Mouse (Mus musculus) naive thymus-derived CD4-positive, alpha-beta T cell, adult 2 months (primary cell): ENCODE measurements around the gene Nup62.

Source experiments
- DNase-seq: peaks from one replicate; pipeline ENCODE4 v3.0.0-alpha.2; 2011; ENCODE audit warnings: low read depth

The Nup62 gene

DNA sequence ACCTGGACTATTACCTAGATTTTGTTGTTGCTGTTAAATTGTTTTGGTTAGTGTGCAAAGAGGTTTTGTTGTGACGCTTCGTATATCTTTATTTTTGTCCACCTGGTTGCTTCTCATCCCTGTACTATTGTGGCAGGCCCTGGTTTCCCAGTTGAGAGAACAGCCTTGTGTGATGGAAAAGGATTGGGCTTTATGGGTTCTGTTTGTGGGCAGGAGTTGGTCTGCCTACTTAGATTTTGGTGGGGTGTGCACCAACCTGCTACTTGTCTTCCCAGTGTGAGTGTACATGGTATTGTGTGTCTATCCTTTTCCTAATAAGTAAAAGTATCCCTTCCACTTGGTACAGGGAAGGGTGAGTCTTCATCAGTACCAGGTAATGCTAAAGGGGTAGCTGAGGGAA, 3.5 kb downstream of the Nup62 start:
- DNase-seq, result no peak

DNA sequence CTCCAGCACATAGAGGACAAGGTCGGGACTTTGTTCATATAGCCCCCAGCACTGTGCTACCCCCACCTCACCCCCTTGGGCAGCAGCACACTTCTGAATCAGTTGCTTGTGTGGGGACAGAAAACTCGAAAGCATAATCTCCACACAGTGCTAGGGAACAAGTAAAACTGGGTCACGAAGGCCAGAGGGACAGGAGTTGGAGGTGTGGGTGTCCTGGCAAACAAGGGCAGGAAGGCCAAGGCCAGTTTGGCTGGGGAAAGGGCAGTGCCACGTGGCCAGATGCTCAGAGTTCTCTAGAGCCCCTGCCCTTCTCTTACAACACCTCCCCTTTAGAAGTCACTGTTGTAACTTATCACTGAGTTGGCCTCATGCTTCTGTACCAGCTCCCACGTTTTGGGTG, 4.0 kb downstream of the Nup62 start:
- no peak for DNase-seq

DNA sequence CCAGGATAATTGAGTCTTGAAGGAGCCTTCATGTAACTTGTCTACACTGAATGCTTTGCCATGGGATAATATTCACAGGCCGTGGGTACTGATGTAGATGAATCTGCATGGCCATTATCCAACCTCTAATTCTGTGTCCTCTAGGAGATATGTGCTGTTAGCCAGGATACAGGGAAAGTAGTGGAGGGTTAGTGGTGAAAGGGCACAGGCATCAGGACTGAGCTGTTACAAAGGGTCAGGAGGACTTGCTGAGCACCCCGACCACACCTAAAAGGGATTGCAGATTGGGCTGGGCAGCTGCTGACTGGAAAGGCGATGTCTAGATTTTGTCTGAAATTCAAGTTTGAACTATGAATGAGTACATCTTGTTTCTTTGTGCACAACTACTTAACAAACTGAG, 4.6 kb downstream of the Nup62 start:
- no peak for DNase-seq

DNA sequence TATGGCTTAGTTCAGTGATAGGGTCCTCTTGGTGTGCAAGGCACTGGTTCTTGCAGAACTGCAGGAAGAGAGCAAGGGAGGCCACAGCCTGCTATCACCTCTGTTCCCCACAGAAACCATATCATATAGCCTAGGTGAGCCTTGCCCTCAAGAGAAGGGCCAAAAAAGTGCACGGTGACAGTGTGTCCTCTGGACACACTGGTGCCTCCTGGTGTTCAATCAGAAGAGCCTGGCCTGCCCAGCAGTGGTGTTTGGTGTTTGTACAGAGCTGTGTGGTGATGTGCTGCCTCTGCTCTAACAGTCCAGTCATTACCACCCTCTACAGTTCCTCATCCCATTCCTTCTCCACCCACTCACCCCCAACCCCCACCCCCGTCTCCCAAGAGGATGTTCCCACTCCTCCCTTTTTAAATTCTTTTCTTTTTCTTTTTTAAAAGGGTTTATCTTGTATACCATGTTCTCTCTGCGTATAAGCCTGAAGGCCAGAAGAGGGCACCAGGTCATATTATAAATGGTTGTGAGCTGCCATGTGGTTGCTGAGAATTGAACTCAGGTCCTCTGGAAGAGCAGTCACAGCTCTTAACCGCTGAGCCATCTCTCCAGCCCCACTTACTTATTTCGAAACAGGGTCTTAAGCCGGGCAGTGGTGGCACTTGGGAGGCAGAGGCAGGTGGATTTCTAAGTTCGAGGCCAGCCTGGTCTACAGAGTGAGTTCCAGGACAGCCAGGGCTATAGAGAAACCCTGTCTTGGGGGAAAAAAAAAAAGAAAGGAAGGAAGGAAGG, 6.0 kb downstream of the Nup62 start:
- no peak for DNase-seq

DNA sequence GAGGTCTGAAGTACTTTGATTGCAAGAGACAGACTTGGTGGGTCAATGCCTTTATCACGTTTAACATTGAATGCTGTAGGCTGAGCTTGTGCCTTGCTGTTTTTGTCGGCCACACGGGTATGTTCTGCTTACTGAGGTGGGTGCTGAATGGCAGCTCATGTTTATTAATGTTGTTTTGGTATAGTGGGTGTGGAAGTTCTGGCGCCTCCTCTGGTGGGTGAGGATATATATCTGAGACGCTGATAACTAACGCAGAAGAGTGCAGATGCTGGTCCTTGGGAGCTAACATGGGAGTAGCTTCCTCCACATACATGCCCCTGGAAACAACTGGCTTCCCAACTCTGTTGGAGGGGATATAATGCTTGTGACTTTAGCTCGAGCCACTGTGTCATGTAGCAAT, 7.5 kb downstream of the Nup62 start:
- peak; percentile 48 for DNase-seq

DNA sequence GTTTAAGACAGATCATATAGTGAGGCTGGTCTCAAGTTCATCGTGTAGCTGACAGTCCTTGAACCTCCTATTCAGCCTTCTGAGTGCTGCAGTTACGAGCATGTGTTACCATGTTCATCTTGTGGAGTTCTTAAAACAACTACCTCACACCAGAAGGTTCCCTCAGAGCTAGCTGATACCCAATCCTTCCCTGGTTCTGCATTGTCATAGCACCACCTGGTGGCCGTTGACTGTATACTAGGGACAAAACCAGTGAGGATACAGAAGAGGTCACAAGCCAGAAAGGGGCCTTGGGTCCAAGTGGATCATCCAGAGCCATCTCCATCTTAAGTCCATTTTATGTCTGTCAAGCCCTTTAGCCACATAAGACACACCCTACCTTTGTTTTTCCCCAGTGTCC, 9.0 kb downstream of the Nup62 start:
- peak; percentile 90 for DNase-seq

DNA sequence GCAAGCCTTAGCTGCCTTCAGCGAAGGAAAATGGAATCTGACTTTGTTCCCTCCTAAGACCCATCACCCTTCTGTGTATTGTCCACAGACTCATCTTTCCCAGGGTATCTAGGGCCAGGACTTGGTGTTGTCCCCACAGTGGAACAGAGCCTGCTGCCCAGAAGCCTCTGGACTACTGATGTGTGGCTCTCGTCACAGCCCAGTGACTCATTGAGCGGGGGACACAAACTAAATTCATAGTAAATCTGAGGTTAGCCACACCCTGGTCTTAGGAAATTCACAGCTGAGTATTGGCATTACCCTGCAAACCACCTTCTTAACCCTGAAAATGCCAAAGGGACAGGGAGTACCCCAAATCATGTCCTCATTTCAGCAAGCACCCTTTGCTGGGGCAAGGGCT, 10.9 kb downstream of the Nup62 start:
- no peak for DNase-seq

DNA sequence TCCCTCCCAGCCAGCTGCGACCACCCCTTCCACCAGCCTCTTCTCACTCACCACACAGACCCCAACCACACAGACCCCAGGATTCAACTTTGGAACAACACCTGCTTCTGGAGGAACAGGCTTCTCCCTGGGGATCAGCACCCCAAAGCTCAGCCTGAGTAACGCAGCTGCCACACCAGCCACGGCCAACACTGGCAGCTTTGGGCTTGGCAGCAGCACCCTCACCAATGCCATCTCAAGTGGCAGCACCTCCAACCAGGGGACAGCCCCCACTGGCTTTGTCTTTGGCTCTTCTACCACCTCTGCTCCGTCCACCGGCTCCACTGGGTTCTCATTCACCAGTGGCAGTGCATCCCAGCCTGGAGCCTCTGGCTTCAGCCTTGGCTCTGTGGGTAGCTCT, 12.8 kb downstream of the Nup62 start:
- no peak for DNase-seq

DNA sequence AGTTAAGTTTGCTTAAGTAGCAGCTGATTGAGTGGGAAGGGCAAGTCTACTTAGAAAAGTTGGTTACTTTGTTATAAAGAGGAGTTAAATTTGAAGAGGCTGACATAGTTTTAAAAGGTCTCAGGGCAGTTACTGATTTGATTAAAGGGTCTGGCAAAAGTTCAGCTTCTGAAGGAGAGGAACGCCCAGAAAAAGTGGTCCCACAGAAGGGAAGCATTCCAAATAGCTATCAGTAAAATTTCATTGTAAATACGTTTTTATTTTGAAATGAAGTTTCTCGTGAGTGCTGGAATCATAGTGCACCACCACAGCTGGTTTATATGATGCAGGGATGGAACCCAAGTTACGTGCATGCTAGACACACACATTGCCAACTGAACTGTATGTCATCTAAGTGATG, 16.9 kb downstream of the Nup62 start:
- DNase-seq, result no peak

DNA sequence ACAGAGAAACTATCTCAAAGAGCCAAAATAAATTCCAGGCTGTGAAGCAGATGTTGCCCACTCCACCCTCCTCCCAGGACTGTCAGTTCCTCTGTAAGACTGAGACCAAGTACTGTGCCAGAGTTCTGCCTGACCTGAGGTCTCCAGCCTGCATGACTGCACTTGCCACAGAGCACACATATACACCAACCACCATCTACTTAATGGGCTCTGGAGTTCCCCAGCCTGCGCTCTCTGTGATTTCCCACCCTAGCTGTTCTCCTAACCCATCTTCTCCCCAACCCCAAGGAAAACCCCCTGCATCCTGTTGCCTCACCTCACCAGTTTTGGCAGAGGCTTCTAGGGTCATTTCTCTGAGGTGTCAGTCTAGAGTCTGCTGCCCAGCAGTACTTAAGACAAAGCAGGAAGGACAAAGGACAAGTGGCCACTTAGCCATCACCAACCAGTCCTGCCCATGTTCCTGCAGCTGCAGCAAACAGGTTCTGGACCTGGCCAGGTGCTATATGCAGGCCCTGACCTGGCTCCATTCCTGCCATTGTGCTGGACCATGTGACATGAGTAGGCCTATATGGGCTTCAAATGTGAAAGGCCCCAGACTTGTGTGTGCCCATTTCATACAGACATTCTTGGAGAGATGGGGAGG, 19.6 kb downstream of the Nup62 start:
- no peak for DNase-seq

DNA sequence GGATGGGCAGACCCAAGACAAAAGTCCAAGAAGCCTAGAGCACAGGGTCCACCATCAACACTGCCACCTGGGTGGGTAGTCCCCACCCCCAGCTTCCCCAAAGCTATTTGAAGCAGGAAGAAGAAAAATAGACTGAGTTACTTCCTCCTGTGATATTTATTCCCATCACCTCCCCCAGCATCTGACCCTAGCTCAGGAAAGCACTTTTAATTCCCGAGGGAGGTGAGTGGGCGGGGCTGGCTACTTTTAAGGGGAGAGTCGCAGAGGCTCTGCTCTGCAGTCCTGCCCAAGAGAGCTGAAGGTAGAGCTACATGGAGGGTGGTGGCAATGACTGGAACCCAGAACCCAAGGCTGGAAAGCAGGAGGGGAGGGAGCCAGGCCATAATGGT, 20.1 kb downstream of the Nup62 start:
- DNase-seq, result no peak

DNA sequence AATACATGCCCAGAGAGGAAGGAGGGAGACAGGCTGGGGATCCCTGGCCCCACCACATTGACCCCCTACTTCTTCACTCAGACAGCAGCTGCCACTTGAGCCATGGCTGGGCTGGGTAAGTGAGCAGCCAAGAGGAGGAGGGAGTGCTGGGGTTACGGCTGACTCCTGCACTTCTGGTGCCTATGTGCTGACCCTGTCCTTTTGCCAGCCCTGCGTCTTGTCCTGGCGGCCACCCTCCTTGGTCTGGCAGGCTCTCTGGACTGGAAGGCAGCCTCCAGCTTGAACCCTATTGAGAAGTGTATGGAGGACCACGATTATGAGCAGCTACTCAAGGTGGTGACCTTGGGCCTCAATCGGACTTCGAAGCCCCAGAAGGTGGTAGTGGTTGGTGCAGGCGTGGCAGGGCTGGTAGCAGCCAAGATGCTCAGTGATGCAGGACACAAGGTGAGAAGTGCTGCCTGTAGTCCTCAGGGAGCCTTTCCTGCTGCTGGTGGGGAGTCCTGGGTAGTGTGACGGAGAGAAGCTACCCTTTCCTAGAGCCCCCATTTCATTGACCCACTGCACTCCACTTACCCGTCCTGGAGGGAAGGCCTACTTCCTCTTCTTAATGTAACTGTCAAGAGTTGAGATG, 20.6 kb downstream of the Nup62 start:
- DNase-seq, result no peak

DNA sequence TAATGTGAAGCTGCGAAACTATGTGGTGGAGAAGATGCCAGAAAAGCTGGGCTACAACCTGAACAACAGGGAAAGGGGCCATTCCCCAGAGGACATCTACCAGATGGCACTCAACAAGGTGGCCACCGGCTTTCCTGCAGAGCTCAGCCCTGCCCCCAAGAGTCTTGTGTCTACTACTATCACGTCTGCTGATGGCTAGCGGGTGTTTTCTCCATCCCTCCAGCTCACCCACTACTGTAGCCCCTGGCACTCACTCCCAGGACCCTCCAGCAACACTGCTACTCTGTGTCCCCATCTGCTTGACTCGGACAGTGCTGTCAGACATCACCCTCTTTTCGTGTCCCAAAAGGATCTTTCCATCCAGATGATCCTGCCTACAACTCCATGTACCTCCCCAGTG, 22.2 kb downstream of the Nup62 start:
- no peak for DNase-seq

DNA sequence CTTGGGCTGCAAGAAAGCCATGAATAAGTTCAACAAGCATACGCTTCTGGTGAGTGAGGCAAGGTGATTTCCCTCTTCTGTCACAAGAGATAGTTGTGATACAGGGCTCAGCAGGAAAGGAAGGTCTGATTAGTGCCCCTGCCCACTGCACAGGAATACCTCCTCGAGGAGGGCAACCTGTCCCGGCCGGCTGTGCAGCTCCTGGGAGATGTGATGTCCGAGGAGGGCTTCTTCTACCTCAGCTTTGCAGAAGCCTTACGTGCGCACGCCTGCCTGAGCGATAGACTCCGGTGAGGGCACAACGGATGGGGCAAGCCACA, 23.2 kb downstream of the Nup62 start:
- DNase-seq, result no peak

DNA sequence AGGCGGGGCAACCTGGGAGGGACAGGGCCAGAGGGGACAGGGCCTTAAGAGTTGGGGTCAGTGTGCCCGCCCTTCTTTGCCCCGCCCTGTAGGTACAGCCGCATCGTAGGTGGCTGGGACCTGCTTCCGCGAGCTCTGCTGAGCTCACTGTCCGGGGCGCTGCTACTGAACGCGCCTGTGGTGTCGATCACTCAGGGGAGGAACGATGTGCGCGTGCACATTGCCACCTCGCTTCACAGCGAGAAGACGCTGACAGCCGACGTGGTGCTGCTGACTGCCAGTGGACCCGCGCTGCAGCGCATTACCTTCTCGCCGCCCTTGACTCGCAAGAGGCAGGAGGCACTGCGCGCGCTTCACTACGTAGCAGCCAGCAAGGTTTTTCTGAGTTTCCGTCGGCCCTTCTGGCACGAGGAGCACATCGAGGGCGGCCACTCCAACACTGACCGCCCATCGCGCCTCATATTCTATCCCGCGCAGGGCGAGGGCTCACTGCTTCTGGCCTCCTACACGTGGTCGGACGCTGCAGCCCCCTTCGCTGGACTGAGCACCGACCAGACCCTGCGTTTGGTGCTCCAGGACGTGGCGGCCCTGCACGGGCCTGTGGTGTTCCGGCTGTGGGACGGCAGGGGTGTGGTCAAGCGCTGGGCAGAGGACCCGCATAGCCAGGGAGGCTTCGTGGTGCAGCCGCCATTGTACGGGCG, 23.8 kb downstream of the Nup62 start:
- DNase-seq, result peak; percentile 65

DNA sequence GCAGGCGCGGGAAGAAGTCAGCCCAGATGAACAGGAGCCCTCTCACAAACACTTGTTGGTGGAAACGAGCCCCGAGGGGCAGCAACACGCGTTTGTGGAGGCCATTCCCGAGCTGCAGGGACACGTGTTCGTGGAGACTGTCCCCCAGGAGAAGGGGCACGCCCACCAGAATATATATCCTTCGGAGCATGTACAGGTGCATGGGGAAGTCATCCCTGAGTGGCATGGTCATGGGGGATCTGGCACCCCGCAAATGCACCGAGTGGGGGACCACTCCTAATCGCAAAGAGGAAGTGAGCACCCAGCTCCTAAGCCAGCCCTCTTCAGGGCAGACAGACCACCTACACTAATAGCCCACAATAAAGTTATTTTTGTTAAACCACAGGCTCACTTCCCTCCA, 24.5 kb downstream of the Nup62 start:
- DNase-seq, result no peak

DNA sequence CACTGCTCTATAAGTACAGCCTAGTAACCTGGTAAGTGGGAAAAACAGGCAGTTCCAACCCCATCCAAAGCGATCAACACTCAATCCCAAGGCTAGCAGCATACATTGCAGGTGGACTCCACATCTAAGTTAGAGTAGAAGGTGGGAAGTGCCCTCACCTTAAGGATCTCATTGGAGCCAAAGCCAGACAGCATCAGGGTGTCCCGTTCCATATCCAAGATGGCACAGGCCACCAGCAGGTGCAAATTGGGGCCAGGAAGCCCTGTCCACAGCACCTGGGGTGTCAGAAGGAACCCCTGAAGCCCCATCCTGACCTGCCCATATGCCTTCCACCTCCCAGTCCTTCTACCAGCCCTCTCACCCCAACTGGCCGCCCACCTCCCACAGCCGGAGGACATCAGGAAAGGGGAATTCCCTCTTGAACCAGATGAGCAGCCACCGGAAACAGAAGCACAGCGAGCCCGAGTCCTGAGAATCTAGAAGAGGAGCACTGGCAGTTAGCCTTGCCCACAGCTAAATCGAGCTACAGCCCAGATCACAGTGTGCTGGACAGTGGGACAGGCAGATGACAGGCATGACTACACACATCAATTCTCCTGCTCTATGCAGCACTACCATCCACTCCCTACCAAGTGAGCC, 26.1 kb downstream of the Nup62 start:
- DNase-seq, result no peak

DNA sequence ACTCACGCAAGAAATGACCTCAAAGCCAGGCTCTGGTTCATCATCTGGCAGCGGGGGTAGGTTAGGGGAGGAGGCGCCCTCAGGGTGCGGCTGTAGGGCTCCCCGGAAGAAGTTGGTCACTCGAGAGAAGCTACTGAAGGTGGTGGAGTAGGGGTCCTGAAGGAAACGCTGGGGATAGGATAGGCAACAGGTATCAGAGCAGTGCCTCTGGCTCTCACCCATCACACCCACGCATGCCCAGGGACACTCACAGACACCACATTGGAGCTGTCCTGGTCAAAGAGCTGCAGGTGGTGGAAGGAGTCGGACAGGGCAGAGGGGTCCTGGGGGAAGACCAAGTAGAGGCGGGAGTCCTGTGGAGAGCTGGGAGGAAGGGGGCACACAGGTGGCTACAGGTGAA, 29.1 kb downstream of the Nup62 start:
- DNase-seq, result no peak

DNA sequence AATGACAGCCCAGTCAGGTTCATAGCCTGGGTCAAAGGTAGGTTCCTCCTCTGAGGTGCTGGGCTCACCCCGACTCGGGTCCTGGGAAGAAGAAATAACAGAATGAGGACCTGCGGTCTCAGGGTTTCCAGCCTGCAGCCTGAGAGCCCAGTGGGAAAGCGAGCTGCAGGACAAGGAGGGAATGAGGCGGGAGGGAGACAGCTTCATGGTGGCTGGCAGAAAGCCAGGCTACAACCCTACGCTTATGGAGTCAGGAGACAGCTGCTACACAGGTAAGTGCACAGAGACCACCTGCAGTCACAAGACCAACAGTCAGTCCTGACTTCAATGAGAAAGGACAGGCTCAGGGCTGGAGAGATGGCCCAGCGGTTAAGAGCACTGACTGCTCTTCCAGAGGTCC, 30.9 kb downstream of the Nup62 start:
- no peak for DNase-seq

DNA sequence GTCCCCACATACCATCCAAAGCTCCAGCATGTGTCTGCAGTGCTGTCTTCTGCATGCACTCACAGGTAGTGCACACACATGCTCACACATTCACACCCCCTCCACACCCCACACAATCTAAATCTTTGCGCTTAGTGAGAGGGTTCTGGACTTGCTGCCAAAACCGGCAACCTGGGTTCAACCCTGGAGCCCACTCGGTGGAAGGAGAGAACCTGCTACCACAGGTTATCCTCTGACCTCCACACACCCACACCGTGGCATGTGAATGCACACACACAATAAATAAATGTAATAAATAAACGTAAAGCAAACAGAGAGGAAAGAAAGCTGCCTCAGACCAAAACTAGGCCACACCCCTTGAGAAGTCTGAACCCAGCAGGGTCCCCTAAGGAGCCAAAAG, 31.9 kb downstream of the Nup62 start:
- no peak for DNase-seq

DNA sequence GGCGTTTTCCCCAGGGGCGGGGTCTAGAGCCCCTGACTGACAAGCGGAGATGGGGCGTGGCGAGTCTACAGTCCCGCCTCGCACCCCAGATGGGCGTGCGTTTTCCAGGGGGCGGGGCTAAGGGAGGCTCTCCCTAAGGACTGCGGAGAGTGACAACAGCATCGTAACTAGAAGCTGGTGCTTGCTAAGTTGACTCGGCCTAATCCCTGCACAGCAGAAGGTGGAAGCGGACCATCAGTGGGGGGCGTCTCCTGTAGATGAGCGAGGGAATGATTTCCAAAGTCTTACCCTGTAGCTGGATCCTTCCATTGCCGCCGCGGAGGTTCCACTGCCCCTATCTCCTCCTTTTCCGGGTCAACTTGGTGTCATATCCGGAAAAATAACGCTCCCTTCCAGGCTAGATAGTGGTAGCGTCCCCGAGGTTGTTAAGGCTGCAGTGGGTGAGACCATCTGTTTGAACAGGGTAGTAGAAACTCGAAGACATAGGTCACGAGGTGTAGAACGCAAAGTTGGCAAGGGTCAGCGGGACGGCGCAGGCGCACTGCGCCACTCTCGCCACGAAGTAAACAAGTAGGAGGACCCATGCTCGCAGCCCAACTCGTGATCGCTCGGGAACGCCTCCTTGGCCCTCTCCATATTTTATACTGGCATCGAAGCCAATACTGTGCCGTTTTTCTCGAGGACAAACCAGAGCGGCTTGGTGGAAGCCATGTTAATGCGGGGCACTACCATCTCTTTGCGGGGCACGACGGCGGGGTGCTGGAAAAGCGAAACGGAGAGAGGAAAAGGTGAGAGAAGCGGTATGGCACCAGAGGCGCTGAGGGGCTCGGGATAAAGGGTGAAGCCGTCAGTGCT, 32.9 kb downstream of the Nup62 start, which contains the start of the genes Akt1s1 and Tbc1d17:
Akt1s1 (plus strand) TSS at position 431 of the 855 bp plus-strand sequence.
Tbc1d17 (minus strand) TSS at position 519 of the 855 bp plus-strand sequence.
- peak; percentile 100 for DNase-seq
